26 mouse cellular contexts compared by ENCODE assay signal in the genomic region with DNA sequence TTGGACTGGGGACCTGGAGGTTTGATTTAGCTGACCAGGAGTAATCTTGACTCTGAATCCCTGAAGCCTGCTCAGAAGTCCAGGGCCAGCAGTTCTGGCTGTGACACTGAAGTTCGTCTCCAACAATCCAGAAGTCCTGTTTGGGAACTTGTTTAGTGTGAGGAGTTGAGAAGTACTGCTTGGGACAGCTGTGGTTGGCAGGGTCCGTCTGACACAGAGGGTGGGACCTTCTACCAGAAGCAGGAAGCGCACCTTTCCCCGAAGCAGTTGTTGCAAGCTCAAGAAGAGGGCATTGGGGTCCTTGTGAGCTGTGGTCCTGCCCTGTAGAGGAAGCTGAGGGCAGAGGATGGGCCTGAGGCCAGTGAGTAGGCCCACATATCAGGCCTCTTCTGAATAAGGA. TPM values are rescaled to one million over a fixed set of nuclear protein-coding genes. Genes with fewer than 3 reads are reported as not detected.
DNase-seq lines count a peak whose midpoint lies in the region; ATAC-seq and TF ChIP-seq lines count a peak whose summit lies in the region.
"Had no signal": no experiment of that assay in that cellular context is flagged by ENCODE, and none has a peak within 500 bp of the region (broad histone marks: within the 10 kb centered on the region; RNA-seq: fewer than 3 reads in every experiment).

No protein-coding gene starts in this region.

- peak overlapping the region; percentile 40 for H3K4me3 ChIP-seq in gastrocnemius, adult 2 months
- no peak overlapping the region for H3K4me3 ChIP-seq in heart, adult 2 months
- no peak overlapping the region for H3K4me3 ChIP-seq in heart, embryonic 11.5 days (ENCODE audit: low read depth, low read length)
- H3K4me3 ChIP-seq in embryonic fibroblast, embryonic 13.5 days (ENCODE audit: insufficient read depth, low read length) = no peak overlapping the region
- H3K4me3 ChIP-seq in myocyte = no peak overlapping the region
- H3K4me3 ChIP-seq: embryonic facial prominence, embryonic 10.5 days; embryonic facial prominence, embryonic 13.5 days; forebrain, embryonic 12.5 days; forebrain, embryonic 15.5 days; heart, embryonic 10.5 days; hindbrain, embryonic 10.5 days; hindbrain, embryonic 13.5 days; intestine, embryonic 15.5 days had no signal

- H3ac ChIP-seq in myocyte (ENCODE audit: control insufficient read depth, insufficient read length) = no peak overlapping the region

- intact Hi-C loops in gastrocnemius, adult 2 months (cut with DNase I) = loop anchor here (2.0 kb wide), 1 partner anchor 35 kb away; no protein-coding TSS in a partner anchor
- intact Hi-C loops in heart, adult 2 months (cut with DNase I) = loop anchor here (2.0 kb wide), 1 partner anchor 35 kb away; no protein-coding TSS in a partner anchor

- H3K4me2 ChIP-seq in heart, embryonic 11.5 days = no peak overlapping the region
- H3K4me2 ChIP-seq in myocyte (ENCODE audit: low read depth) = peak overlapping the region; percentile 62
- H3K4me2 ChIP-seq: embryonic facial prominence, embryonic 13.5 days; forebrain, embryonic 12.5 days; forebrain, embryonic 15.5 days; hindbrain, embryonic 13.5 days; intestine, embryonic 15.5 days had no signal

- TF ChIP-seq EP300 in heart, adult 2 months (IDR thresholded peaks at IDR 0.05; ENCODE audit: insufficient read depth, low read depth, low read length) = no peak

- H3K79me2 ChIP-seq in heart, adult 2 months (replicated peaks; ENCODE audit: control insufficient read depth, insufficient read depth, low read length) = no peaks in the 10 kb centered on the region
- no peaks in the 10 kb centered on the region for H3K79me2 ChIP-seq in myocyte (ENCODE audit: control insufficient read depth, insufficient read depth)

- no peaks in the 10 kb centered on the region for H3K27me3 ChIP-seq in heart, adult 2 months (ENCODE audit: control insufficient read depth, insufficient read depth, low read length)
- H3K27me3 ChIP-seq in heart, embryonic 11.5 days (ENCODE audit: control insufficient read depth, insufficient read depth, low read length) = 0 out of 2 replicates have a peak, but pooled peaks cover 3% of the 10 kb centered on the region
- H3K27me3 ChIP-seq in myocyte (ENCODE audit: control insufficient read depth, insufficient read depth, insufficient read length) = no peaks in the 10 kb centered on the region
- H3K27me3 ChIP-seq: embryonic facial prominence, embryonic 13.5 days; forebrain, embryonic 15.5 days; hindbrain, embryonic 13.5 days; intestine, embryonic 15.5 days had no signal

- TF ChIP-seq CTCF in gastrocnemius, adult 2 months (IDR thresholded peaks at IDR 0.05) = no peak
- no peak for TF ChIP-seq CTCF in heart, adult 2 months (IDR thresholded peaks at IDR 0.05)
- TF ChIP-seq CTCF in embryonic fibroblast, embryonic 13.5 days (IDR thresholded peaks at IDR 0.05; ENCODE audit: borderline replicate concordance, insufficient read depth, low read length) = no peak

- H3K27ac ChIP-seq in gastrocnemius, adult 2 months = peak overlapping the region; percentile 79
- H3K27ac ChIP-seq in heart, adult 2 months = peak overlapping the region; percentile 49; the same call in 1 of the 2 replicates
- no peak overlapping the region for H3K27ac ChIP-seq in heart, embryonic 11.5 days (ENCODE audit: low read depth, low read length)
- peak overlapping the region; percentile 29; the same call in 1 of the 2 replicates for H3K27ac ChIP-seq in embryonic fibroblast, embryonic 13.5 days (ENCODE audit: insufficient read depth, low read length)
- H3K27ac ChIP-seq: embryonic facial prominence, embryonic 10.5 days; embryonic facial prominence, embryonic 13.5 days; forebrain, embryonic 12.5 days; forebrain, embryonic 15.5 days; heart, embryonic 10.5 days; hindbrain, embryonic 10.5 days; hindbrain, embryonic 13.5 days; intestine, embryonic 15.5 days had no signal

- ATAC-seq in heart, embryonic 11.5 days (replicated peaks; ENCODE audit: insufficient number of reproducible peaks, low FRiP score, low TSS enrichment) = no peak
- ATAC-seq in erythroid progenitor cell, adult 5-6 weeks (replicated peaks; ENCODE audit: low FRiP score, poor library complexity, severe bottlenecking) = no peak
- ATAC-seq: activated CD4-positive, CD25-positive, alpha-beta regulatory T cell, adult 4 months; forebrain, embryonic 15.5 days; hindbrain, embryonic 16.5 days; intestine, embryonic 15.5 days had no signal

- no peak overlapping the region for H3K9ac ChIP-seq in heart, adult 2 months (ENCODE audit: low read depth, low read length)
- H3K9ac ChIP-seq in heart, embryonic 11.5 days (ENCODE audit: low read depth, low read length) = no peak overlapping the region
- H3K9ac ChIP-seq: embryonic facial prominence, embryonic 13.5 days; forebrain, embryonic 12.5 days; forebrain, embryonic 15.5 days; hindbrain, embryonic 13.5 days; intestine, embryonic 15.5 days had no signal

- WGBS in heart, adult 2 months = 58% methylated on average over 4 of the region's 4 CpGs
- WGBS in heart, embryonic 11.5 days (ENCODE audit: insufficient replicate concordance) = 83% methylated on average over 4 of the region's 4 CpGs

- no peaks in the 10 kb centered on the region for H3K36me3 ChIP-seq in heart, adult 2 months (ENCODE audit: control insufficient read depth, insufficient read depth, low read length)
- peaks cover 7% of the 10 kb centered on the region; the same call in 1 of the 2 replicates for H3K36me3 ChIP-seq in heart, embryonic 11.5 days (ENCODE audit: control insufficient read depth, insufficient read depth, low read length)
- peaks cover 5% of the 10 kb centered on the region for H3K36me3 ChIP-seq in myocyte (ENCODE audit: control insufficient read depth, insufficient read depth)

- no peaks in the 10 kb centered on the region for H3K4me1 ChIP-seq in heart, adult 2 months (ENCODE audit: control insufficient read depth, insufficient read depth, low read length)
- no peaks in the 10 kb centered on the region for H3K4me1 ChIP-seq in heart, embryonic 11.5 days (ENCODE audit: control insufficient read depth, insufficient read depth, low read length)
- H3K4me1 ChIP-seq in embryonic fibroblast, embryonic 13.5 days (ENCODE audit: control insufficient read depth, insufficient read depth, low read length) = peaks cover 4% of the 10 kb centered on the region
- H3K4me1 ChIP-seq: embryonic facial prominence, embryonic 13.5 days; forebrain, embryonic 12.5 days; forebrain, embryonic 15.5 days had no signal

- peak; percentile 27 for DNase-seq in gastrocnemius, adult 2 months
- no peak for DNase-seq in gastrocnemius, postnatal 10 days
- DNase-seq in heart, adult 2 months = peak in 1 of 2 experiments; percentile 7
- no peak for DNase-seq in urinary bladder, postnatal 36 days (ENCODE audit: low spot score in 2 of 2)
- DNase-seq: adrenal gland, adult 8-10 months; adrenal gland, postnatal 25 days; cerebellum, adult 8-10 months; cerebellum, postnatal 10 days; cerebellum, postnatal 36 days; embryo, embryonic 11 days; gastrocnemius, postnatal 25 days; kidney, adult 11 months had no signal

- no peaks in the 10 kb centered on the region for H3K9me3 ChIP-seq in heart, embryonic 11.5 days (replicated peaks; ENCODE audit: control insufficient read depth, low read length)
- H3K9me3 ChIP-seq: embryonic facial prominence, embryonic 10.5 days; embryonic facial prominence, embryonic 13.5 days; forebrain, embryonic 12.5 days; forebrain, embryonic 15.5 days; heart, embryonic 10.5 days; hindbrain, embryonic 10.5 days; hindbrain, embryonic 13.5 days; intestine, embryonic 15.5 days had no signal

- no peak for TF ChIP-seq POLR2A in heart, adult 2 months (IDR thresholded peaks at IDR 0.05; ENCODE audit: insufficient read depth, low read depth, low read length)
- TF ChIP-seq POLR2A in embryonic fibroblast, embryonic 13.5 days (IDR thresholded peaks at IDR 0.05; ENCODE audit: low read depth, low read length) = no peak
- no peak for TF ChIP-seq POLR2A in myocyte (IDR thresholded peaks at IDR 0.05; ENCODE audit: insufficient read length, low read depth)

RNA-seq across cellular contexts. Expression of a gene that starts 7.2 kb away (rescaled TPM):
- 1 to 10 TPM; 2.9 to 3.6 TPM for total RNA-seq in gastrocnemius, adult 2 months (2021)
- 1 to 10 TPM; 5.2 to 6.3 TPM for total RNA-seq in gastrocnemius, postnatal 10 days (2021)
- 1 to 10 TPM; 2.0 to 2.2 TPM for total RNA-seq in heart, adult 2 months (2021)
- 3.6 and 4.8 TPM in 2 replicates for polyA plus RNA-seq in heart, adult 2 months (2012; rRNA removed)
- 0.21 and 0.42 TPM in 2 replicates for polyA plus RNA-seq in heart, embryonic 11.5 days (2014; fragmentation: Nextera tagmentation; extraction: Ambion mirVana)
- 3.8 and 7.3 TPM in 2 replicates for polyA plus RNA-seq in embryonic fibroblast, embryonic 13.5 days (2011; ENCODE audit: insufficient read length, low read depth, missing spikeins)
- 14.0 TPM for polyA plus RNA-seq in myocyte (2012; fragmentation: generic; extraction: Trizol)
- not detected in 2 replicates for total RNA-seq in erythroid progenitor cell, adult 5-6 weeks (2015; ENCODE audit: low replicate concordance)
- total RNA-seq in erythroid progenitor cell, adult 5-6 weeks (2017; ENCODE audit: low replicate concordance) = not detected in 2 replicates
- polyA plus RNA-seq: activated CD4-positive, CD25-positive, alpha-beta regulatory T cell, adult 4 months had no signal

RNA-seq across cellular contexts. Expression of a gene that starts 8.2 kb away (rescaled TPM):
- 1 to 10 TPM in 1 of 2 experiments, under 1 TPM in 1; 0.89 to 1.0 TPM for total RNA-seq in gastrocnemius, adult 2 months (2021)
- total RNA-seq in gastrocnemius, postnatal 10 days (2021) = 1 to 10 TPM; 2.3 to 3.2 TPM
- 1 to 10 TPM; 1.3 to 1.8 TPM for total RNA-seq in heart, adult 2 months (2021)
- polyA plus RNA-seq in heart, adult 2 months (2012; rRNA removed) = 5.9 and 8.0 TPM in 2 replicates
- 5.7 and 6.7 TPM in 2 replicates for polyA plus RNA-seq in heart, embryonic 11.5 days (2014; fragmentation: Nextera tagmentation; extraction: Ambion mirVana)
- polyA plus RNA-seq in embryonic fibroblast, embryonic 13.5 days (2011; ENCODE audit: insufficient read length, low read depth, missing spikeins) = 7.0 and 7.9 TPM in 2 replicates
- 4.4 TPM for polyA plus RNA-seq in myocyte (2012; fragmentation: generic; extraction: Trizol)
- 11.5 and 21.0 TPM in 2 replicates for total RNA-seq in erythroid progenitor cell, adult 5-6 weeks (2015; ENCODE audit: low replicate concordance)
- total RNA-seq in erythroid progenitor cell, adult 5-6 weeks (2017; ENCODE audit: low replicate concordance) = 9.9 and 10.7 TPM in 2 replicates

RNA-seq across cellular contexts. Expression of a gene that starts 8.3 kb away (rescaled TPM):
- total RNA-seq in gastrocnemius, adult 2 months (2021) = 1 to 10 TPM; 7.6 to 9.2 TPM
- total RNA-seq in gastrocnemius, postnatal 10 days (2021) = 10 to 100 TPM; 11.6 to 13.5 TPM
- 1 to 10 TPM; 9.0 TPM for total RNA-seq in heart, adult 2 months (2021)
- polyA plus RNA-seq in heart, adult 2 months (2012; rRNA removed) = 11.8 and 12.6 TPM in 2 replicates
- polyA plus RNA-seq in heart, embryonic 11.5 days (2014; fragmentation: Nextera tagmentation; extraction: Ambion mirVana) = 65.0 and 65.9 TPM in 2 replicates
- 36.5 and 38.8 TPM in 2 replicates for polyA plus RNA-seq in embryonic fibroblast, embryonic 13.5 days (2011; ENCODE audit: insufficient read length, low read depth, missing spikeins)
- polyA plus RNA-seq in myocyte (2012; fragmentation: generic; extraction: Trizol) = 60.5 TPM
- 2.9 and 10.5 TPM in 2 replicates for total RNA-seq in erythroid progenitor cell, adult 5-6 weeks (2015; ENCODE audit: low replicate concordance)
- 5.8 and 11.2 TPM in 2 replicates for total RNA-seq in erythroid progenitor cell, adult 5-6 weeks (2017; ENCODE audit: low replicate concordance)

RNA-seq across cellular contexts. Expression of a gene that starts 8.6 kb away (rescaled TPM):
- total RNA-seq in gastrocnemius, adult 2 months (2021) = 1 to 10 TPM; 5.1 to 6.3 TPM
- 1 to 10 TPM in 1 of 2 experiments, under 1 TPM in 1; 0.63 to 1.3 TPM for total RNA-seq in gastrocnemius, postnatal 10 days (2021)
- total RNA-seq in heart, adult 2 months (2021) = under 1 TPM in 1 of 2 experiments, not detected in 1; 0.18 TPM
- 0.41 and 0.84 TPM in 2 replicates for polyA plus RNA-seq in heart, adult 2 months (2012; rRNA removed)
- polyA plus RNA-seq in heart, embryonic 11.5 days (2014; fragmentation: Nextera tagmentation; extraction: Ambion mirVana) = 0.49 TPM in 1 of 2 replicates, not detected in the other
- polyA plus RNA-seq in embryonic fibroblast, embryonic 13.5 days (2011; ENCODE audit: insufficient read length, low read depth, missing spikeins) = 0.57 and 0.98 TPM in 2 replicates
- 1.4 TPM for polyA plus RNA-seq in myocyte (2012; fragmentation: generic; extraction: Trizol)
- not detected in 2 replicates for total RNA-seq in erythroid progenitor cell, adult 5-6 weeks (2015; ENCODE audit: low replicate concordance)
- not detected in 2 replicates for total RNA-seq in erythroid progenitor cell, adult 5-6 weeks (2017; ENCODE audit: low replicate concordance)

RNA-seq across cellular contexts. Expression of a gene that starts 32.7 kb away (rescaled TPM):
- 10 to 100 TPM; 46.0 to 62.9 TPM for total RNA-seq in gastrocnemius, adult 2 months (2021)
- total RNA-seq in gastrocnemius, postnatal 10 days (2021) = 10 to 100 TPM; 28.0 to 29.8 TPM
- total RNA-seq in heart, adult 2 months (2021) = 10 to 100 TPM; 22.2 to 24.6 TPM
- polyA plus RNA-seq in heart, adult 2 months (2012; rRNA removed) = 31.3 and 40.5 TPM in 2 replicates
- 2.6 and 4.9 TPM in 2 replicates for polyA plus RNA-seq in heart, embryonic 11.5 days (2014; fragmentation: Nextera tagmentation; extraction: Ambion mirVana)
- 7.7 and 9.9 TPM in 2 replicates for polyA plus RNA-seq in embryonic fibroblast, embryonic 13.5 days (2011; ENCODE audit: insufficient read length, low read depth, missing spikeins)
- 0.62 TPM for polyA plus RNA-seq in myocyte (2012; fragmentation: generic; extraction: Trizol)
- total RNA-seq in erythroid progenitor cell, adult 5-6 weeks (2015; ENCODE audit: low replicate concordance) = not detected in 2 replicates
- total RNA-seq in erythroid progenitor cell, adult 5-6 weeks (2017; ENCODE audit: low replicate concordance) = not detected in 2 replicates
